ENCODE assay signal across 22 mouse cellular contexts in genomic region chr15:94477287-94477686, GRCm38 (mm10). TPM values are rescaled to one million over a fixed set of nuclear protein-coding genes. Genes with fewer than 3 reads are reported as not detected.
DNase-seq lines count a peak whose midpoint lies in the region; ATAC-seq lines count a peak whose summit lies in the region.
"Had no signal": no experiment of that assay in that cellular context is flagged by ENCODE, and none has a peak within 500 bp of the region (broad histone marks: within the 10 kb centered on the region; RNA-seq: fewer than 3 reads in every experiment).

No protein-coding gene starts in this region.

- H3K36me3 ChIP-seq in hindbrain, embryonic 10.5 days = no peaks in the 10 kb centered on the region
- no peaks in the 10 kb centered on the region for H3K36me3 ChIP-seq in hindbrain, embryonic 12.5 days
- no peaks in the 10 kb centered on the region for H3K36me3 ChIP-seq in hindbrain, embryonic 16.5 days (ENCODE audit: control insufficient read depth, insufficient read depth, low read length)
- H3K36me3 ChIP-seq: heart, embryonic 15.5 days; limb, embryonic 10.5 days; midbrain, embryonic 12.5 days had no signal

- ATAC-seq in hindbrain, embryonic 12.5 days (ENCODE audit: low FRiP score) = no peak
- ATAC-seq in hindbrain, embryonic 16.5 days = peak; percentile 68
- no peak for ATAC-seq in inflammation-experienced regulatory T-cells, adult 6 months

- no peaks in the 10 kb centered on the region for H3K27me3 ChIP-seq in hindbrain, embryonic 10.5 days (ENCODE audit: insufficient read depth, poor library complexity, severe bottlenecking)
- no peaks in the 10 kb centered on the region for H3K27me3 ChIP-seq in hindbrain, embryonic 12.5 days
- H3K27me3 ChIP-seq in hindbrain, embryonic 16.5 days (replicated peaks; ENCODE audit: control insufficient read depth, insufficient read depth, low read length) = no peaks in the 10 kb centered on the region
- H3K27me3 ChIP-seq: heart, embryonic 15.5 days; midbrain, embryonic 12.5 days had no signal

- no peak overlapping the region for H3K27ac ChIP-seq in hindbrain, embryonic 10.5 days
- no peak overlapping the region for H3K27ac ChIP-seq in hindbrain, embryonic 12.5 days
- H3K27ac ChIP-seq in hindbrain, embryonic 16.5 days (ENCODE audit: low read depth, low read length) = no peak overlapping the region
- H3K27ac ChIP-seq: heart, embryonic 15.5 days; limb, embryonic 10.5 days; midbrain, embryonic 12.5 days had no signal

- DNase-seq in hindbrain, embryonic 10.5 days (ENCODE audit: low spot score) = peak; percentile 20
- peak; percentile 13 for DNase-seq in thymus, postnatal 4 days
- DNase-seq in thymus, postnatal 36 days = no peak
- no peak for DNase-seq in frontal cortex, postnatal 10 days (ENCODE audit: low spot score in 2 of 2)
- DNase-seq in adrenal gland, postnatal 25 days = no peak
- DNase-seq: adrenal gland, postnatal 10 days; cerebellum, adult 8-10 months; gastrocnemius, postnatal 10 days; heart, adult 18-20 months; kidney, adult 2 months; kidney, postnatal 25 days; lung, embryonic 14.5 days; lung, postnatal 4 days; right cerebral cortex, postnatal 25 days had no signal

- 27% methylated on average over 7 of the region's 7 CpGs for WGBS in hindbrain, embryonic 10.5 days
- 22% methylated on average over 7 of the region's 7 CpGs for WGBS in hindbrain, embryonic 12.5 days
- 19% methylated on average over 7 of the region's 7 CpGs for WGBS in hindbrain, embryonic 16.5 days

- no peak overlapping the region for H3K9ac ChIP-seq in hindbrain, embryonic 12.5 days
- H3K9ac ChIP-seq in hindbrain, embryonic 16.5 days (ENCODE audit: low read depth, low read length) = no peak overlapping the region
- H3K9ac ChIP-seq: heart, embryonic 15.5 days; lung, embryonic 14.5 days; midbrain, embryonic 12.5 days had no signal

- no peaks in the 10 kb centered on the region for H3K9me3 ChIP-seq in hindbrain, embryonic 10.5 days
- H3K9me3 ChIP-seq in hindbrain, embryonic 12.5 days (replicated peaks) = no peaks in the 10 kb centered on the region
- no peaks in the 10 kb centered on the region for H3K9me3 ChIP-seq in hindbrain, embryonic 16.5 days (ENCODE audit: control insufficient read depth, low read length)
- H3K9me3 ChIP-seq: heart, embryonic 15.5 days; limb, embryonic 10.5 days; midbrain, embryonic 12.5 days had no signal

- no peak overlapping the region for H3K4me3 ChIP-seq in hindbrain, embryonic 10.5 days
- H3K4me3 ChIP-seq in hindbrain, embryonic 12.5 days = no peak overlapping the region
- H3K4me3 ChIP-seq in hindbrain, embryonic 16.5 days (ENCODE audit: low read length) = no peak overlapping the region
- H3K4me3 ChIP-seq: heart, embryonic 15.5 days; limb, embryonic 10.5 days; midbrain, embryonic 12.5 days had no signal

- peaks cover 32% of the 10 kb centered on the region; the same call in 1 of the 2 replicates for H3K4me1 ChIP-seq in hindbrain, embryonic 10.5 days (replicated peaks)
- peaks cover 17% of the 10 kb centered on the region for H3K4me1 ChIP-seq in hindbrain, embryonic 12.5 days
- H3K4me1 ChIP-seq in hindbrain, embryonic 16.5 days (ENCODE audit: control insufficient read depth, insufficient read depth, low read depth, low read length) = peaks cover 3% of the 10 kb centered on the region; the same call in 1 of the 2 replicates
- H3K4me1 ChIP-seq: heart, embryonic 15.5 days had no signal

- no peak overlapping the region for H3K4me2 ChIP-seq in hindbrain, embryonic 12.5 days (replicated peaks)
- H3K4me2 ChIP-seq in hindbrain, embryonic 16.5 days (ENCODE audit: low read length) = no peak overlapping the region
- H3K4me2 ChIP-seq: heart, embryonic 15.5 days; liver, embryonic 11.5 days; lung, embryonic 14.5 days; midbrain, embryonic 12.5 days had no signal

RNA-seq across cellular contexts. Expression of gene Adamts20, which starts 12.1 kb away (rescaled TPM):
- 1.4 and 2.6 TPM in 2 replicates for polyA plus RNA-seq in hindbrain, embryonic 10.5 days (2016; fragmentation: Nextera tagmentation; extraction: Ambion mirVana)
- 4.5 and 4.6 TPM in 2 replicates for polyA plus RNA-seq in hindbrain, embryonic 12.5 days (2016; fragmentation: Nextera tagmentation; extraction: Ambion mirVana)
- polyA plus RNA-seq in hindbrain, embryonic 16.5 days (2015; fragmentation: Nextera tagmentation; extraction: Ambion mirVana) = 2.8 and 3.4 TPM in 2 replicates
- polyA plus RNA-seq in inflammation-experienced regulatory T-cells, adult 6 months (2017; shearing (Covaris generic)) = not detected
- total RNA-seq in adrenal gland, postnatal 25 days (2021) = 1.8 and 2.3 TPM in 2 replicates
- total RNA-seq: common myeloid progenitor, adult 5-6 weeks had no signal

Comparison
In these comparisons a context has a peak if more than half of its experiments do, and no peak if none do; other contexts are left out.
1. DNase-seq: peak in hindbrain, embryonic 10.5 days (single experiment) and thymus, postnatal 4 days (single experiment); none in thymus, postnatal 36 days (0 of 2), frontal cortex, postnatal 10 days (0 of 2) and adrenal gland, postnatal 25 days (single experiment).